Mouse (Mus musculus) naive thymus-derived CD4-positive, alpha-beta T cell, adult 2 months (primary cell): ENCODE results near the gene Parvg.

Experiments
- DNase-seq: peaks from one replicate; pipeline ENCODE4 v3.0.0-alpha.2; 2011; ENCODE audit warnings: low read depth

Parvg gene

GRCm38 (mm10) chr15:84351915-84352844, 28.4 kb downstream of the Parvg start:
- DNase-seq, result no peak

DNA sequence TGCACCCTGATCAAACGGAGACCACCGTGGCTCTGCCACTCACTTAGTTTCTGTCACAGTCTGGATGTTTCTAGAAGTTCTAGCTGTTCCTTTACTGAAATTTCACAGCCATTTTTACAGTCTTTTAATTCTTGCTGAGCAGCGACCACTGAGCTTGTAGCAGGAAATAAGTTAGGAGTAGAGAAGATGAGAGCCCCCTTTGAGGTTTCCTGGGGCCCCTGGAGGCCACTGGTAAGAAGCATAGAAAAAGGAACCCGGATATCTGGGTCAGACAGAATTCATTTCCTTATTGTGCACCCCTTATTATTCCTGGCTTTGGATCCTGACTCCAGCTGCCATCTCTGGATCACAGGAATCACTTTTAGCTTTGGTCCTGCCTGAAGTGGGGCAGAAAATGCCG, 31.3 kb downstream of the Parvg start:
- DNase-seq, result no peak

DNA sequence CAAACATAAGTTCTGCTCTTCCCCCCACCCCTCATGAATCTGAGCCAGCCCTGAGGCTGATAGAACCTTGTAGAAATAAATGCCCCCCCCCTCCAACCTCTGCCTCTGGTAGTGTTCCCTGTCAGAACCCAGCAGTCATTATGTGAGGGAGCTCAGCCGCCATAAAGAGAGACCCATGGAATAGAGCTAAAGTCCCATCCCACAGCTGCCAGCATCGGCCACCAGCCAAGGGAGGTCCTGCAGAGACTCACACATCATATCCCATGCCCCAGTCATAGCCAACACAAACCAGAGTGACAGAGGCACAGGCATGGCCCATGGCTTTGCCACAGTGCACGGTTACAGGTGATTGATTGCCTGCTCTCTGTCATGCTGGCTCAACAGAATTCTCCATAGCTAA, 40.9 kb downstream of the Parvg start:
- no peak for DNase-seq

- DNase-seq, result no peak
Observed at GRCm38 (mm10) chr15:84365675-84366381, 42.0 kb downstream of the Parvg start.

DNA sequence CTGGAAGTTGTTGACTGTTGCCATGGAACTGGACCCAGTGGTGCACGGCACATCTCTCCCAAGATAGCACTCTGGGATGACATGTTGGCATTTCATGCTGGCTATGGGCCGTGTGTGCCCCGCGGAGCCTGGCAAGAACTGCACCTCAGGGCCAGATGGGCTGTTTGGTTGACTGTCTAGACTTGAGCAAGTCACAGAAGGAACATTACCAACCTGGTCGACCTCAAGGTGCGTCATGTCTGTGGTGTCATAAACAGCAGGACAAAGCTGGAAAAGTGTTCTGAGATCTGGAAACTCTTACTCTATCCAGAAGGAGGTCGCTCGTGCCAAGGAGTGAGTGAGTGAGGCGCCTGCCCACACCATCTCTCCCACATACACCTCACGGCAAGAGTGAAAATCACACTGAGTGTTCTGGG, 42.8 kb downstream of the Parvg start:
- no peak for DNase-seq

GRCm38 (mm10) chr15:84367402-84367801, 43.6 kb downstream of the Parvg start:
- no peak for DNase-seq

GRCm38 (mm10) chr15:84372801-84373200, 49.0 kb downstream of the Parvg start:
- DNase-seq, result no peak

- no peak for DNase-seq
Observed at GRCm38 (mm10) chr15:84378734-84379133, 54.9 kb downstream of the Parvg start.

DNA sequence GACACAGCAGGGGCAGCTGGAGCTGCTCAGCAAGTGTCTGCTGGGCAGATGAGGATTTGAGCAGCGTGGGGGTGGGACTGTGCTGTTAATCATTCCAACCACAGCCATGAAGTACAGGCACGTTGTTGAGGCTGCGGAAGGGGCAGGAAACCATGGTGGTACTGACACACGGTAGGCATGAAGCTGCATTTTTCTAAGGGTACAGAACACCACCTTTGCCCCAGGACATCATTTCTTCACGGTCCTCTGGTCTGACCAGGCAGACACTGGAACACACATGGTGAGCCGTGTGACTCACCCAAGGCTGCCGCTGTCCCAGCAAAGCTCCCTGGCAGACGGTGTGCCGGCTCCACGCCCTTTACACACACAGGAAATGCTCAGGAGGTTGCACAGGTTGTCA, 56.4 kb downstream of the Parvg start:
- DNase-seq, result no peak

DNA sequence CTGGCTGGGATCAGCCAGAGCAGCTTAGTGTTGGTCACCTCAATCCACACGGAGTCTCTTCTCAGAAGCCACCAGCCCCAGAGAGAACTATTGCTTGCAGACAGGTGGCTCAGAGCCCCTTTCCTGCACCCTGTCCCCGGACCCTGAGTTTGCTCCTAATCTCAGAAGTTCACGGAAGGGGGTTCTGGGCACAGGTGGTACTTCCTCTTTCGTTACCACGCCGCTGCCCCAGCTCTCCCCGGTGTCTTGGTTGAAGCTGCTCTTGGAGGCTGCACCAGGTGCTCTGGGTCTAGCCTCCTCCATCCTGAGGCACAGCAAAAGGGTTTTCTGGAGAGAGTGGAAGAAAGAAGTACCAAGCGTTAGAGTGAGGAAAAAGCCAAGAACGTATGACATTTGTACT, 60.2 kb downstream of the Parvg start:
- DNase-seq, result no peak

GRCm38 (mm10) chr15:84385995-84386565, 62.3 kb downstream of the Parvg start:
- no peak for DNase-seq

DNA sequence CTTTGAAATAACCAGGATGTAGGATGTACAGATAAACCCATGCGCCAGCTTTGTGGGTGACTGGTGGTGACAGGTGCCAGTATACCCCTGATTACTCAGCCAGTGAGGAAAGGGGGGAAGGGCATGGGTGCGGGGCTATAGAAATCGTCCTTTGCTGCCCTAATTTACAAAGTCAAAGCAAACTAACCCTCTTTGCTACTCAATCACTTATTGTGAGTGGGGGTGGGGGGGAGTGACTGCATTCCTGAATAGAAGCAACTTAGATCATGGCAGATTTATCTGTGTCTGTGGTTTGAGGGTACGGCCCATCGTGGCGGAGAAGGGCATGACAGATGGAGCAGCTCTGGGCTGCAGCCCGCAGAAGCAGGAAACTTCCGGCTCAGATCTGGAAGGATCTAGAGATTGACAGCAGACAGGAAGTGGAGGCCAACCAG, 64.9 kb downstream of the Parvg start:
- peak; percentile 65 for DNase-seq

DNA sequence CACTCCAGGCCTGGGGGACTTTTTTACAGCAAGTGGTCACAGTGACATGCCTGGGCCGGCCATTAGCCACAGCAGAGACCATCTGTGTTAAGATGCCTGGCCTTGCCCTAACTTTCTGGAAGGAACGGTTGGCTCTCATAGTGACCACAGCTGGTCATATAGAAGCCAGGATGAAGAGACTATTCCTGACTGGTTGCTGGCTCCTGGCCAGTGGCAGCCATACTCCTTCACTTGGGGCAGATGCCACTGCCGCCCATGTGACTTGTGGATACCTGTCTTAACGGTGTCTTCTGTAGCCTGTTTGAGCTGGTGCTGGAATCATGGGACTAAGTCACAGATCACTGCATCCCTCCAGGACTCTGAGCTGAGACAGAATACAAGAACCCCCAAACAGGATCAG, 68.3 kb downstream of the Parvg start:
- DNase-seq, result no peak
